Mouse (Mus musculus) naive thymus-derived CD4-positive, alpha-beta T cell, adult 2 months (primary cell): ENCODE results near the gene Sim2.

Source experiments
- DNase-seq: peaks from one replicate; pipeline ENCODE4 v3.0.0-alpha.2; 2011; ENCODE audit warnings: low read depth

The Sim2 gene

GRCm38 (mm10) chr16:94095109-94095822, 10.5 kb downstream of the Sim2 start:
- peak; percentile 62 for DNase-seq

- peak; percentile 44 for DNase-seq
Observed at GRCm38 (mm10) chr16:94096479-94096878, 11.7 kb downstream of the Sim2 start.

- no peak for DNase-seq
Observed at GRCm38 (mm10) chr16:94097724-94098455, 13.2 kb downstream of the Sim2 start.

DNA sequence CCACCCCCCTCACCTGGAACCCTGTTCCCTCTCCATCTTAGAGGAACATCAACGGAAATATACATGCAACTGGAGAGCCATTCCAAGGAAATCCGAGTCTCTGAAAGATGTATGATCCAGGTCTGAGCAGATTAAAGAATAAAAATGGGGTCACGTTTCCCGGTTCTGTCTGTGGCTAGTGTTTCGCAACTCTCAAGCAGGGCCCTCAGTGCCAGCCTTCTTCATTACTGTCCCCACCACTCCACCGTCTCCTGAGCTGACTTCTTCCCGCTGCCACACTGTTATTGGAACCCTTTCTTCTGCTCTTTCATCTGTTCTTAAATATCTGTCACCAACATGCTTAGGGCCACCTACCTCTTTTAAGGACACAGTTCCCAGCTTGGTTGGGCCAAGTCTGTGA, 28.4 kb downstream of the Sim2 start:
- DNase-seq, result no peak

- DNase-seq, result no peak
Observed at GRCm38 (mm10) chr16:94114693-94115092, 30.0 kb downstream of the Sim2 start.

- DNase-seq, result no peak
Observed at GRCm38 (mm10) chr16:94117333-94117732, 32.6 kb downstream of the Sim2 start.

- DNase-seq, result no peak
Observed at GRCm38 (mm10) chr16:94118394-94118793, 33.7 kb downstream of the Sim2 start.

- no peak for DNase-seq
Observed at GRCm38 (mm10) chr16:94122347-94122746, 37.6 kb downstream of the Sim2 start.

GRCm38 (mm10) chr16:94123247-94123646, 38.5 kb downstream of the Sim2 start:
- no peak for DNase-seq

- no peak for DNase-seq
Observed at GRCm38 (mm10) chr16:94125172-94125981, 40.6 kb downstream of the Sim2 start.

DNA sequence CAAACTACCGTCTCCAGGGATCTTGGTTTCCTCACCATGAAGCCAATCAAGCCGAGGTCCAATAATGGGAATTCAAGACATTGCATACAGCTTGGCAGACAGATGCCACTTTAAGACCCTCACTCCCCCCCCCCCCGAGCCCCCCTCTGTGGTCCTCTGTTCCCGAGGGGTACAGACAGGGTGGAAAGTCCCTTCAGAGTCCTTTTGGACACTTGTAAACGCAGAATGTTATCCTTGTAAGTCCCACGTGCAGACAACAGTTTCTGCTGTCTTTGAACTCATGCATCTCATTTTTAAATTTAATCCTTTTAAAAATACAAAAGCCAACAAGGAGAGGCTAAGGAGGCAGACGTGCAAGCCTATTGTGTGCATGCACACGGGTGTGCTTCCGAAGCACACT, 41.5 kb downstream of the Sim2 start:
- no peak for DNase-seq

GRCm38 (mm10) chr16:94128236-94128835, 43.6 kb downstream of the Sim2 start:
- DNase-seq, result no peak

DNA sequence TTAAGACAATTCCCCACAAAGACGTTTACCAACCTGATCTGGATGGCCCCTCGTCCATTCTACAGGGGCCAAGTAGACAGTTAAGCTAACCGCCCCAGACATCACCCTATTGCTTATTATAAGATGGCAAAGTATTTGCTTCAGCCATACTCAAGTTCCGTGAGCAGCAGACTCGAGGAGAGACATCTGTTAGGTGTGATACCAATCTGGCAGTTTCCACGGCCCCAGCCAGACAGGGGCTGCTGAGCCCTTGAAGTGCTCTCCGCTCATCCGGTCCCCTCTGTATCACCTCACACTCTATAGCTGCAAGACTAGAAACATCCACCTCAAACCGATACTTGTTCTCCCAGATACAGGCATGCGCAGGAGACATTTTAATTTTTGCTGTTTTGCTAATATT, 49.5 kb downstream of the Sim2 start:
- no peak for DNase-seq

DNA sequence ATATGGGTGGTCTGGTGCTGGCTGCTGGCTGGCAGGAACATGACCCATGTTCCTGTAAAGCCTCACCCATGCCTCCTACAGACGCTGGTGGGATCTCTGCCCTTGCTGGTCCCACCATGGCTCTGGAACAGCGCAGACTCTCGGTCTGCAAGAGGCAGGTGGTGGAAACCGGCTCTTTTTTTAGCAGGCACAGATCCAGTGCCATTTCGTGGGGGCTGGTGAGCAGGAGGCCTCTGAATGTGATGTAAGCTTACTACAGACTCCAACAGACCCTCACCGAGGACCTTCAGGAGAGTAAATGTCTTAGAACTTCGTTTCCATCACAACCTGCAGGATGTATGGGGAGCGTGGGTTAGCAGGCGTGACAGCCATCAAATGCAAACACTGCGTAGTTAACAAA, 56.0 kb downstream of the Sim2 start:
- no peak for DNase-seq

GRCm38 (mm10) chr16:94143325-94143724, 58.6 kb downstream of the Sim2 start:
- DNase-seq, result no peak

DNA sequence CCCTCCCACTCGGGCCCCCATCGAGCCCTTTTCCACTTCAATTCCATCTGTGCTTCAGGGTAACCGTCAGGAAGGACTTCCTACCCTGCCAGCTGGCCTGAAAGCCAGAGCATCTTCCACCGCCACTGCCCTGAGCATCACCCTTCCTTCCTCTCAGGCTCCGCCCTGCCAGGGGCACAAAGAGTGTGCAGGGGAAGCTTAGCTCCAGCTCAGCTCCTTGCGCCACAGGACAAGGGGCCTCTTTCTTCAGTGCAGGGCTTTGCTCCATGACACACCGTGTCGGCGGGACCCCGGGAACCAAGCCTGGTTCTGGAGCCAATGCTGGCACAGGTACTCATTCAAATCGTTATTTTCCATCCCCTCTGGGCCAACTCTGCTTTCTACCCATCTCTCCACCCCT, 63.4 kb downstream of the Sim2 start:
- DNase-seq, result no peak

- no peak for DNase-seq
Observed at GRCm38 (mm10) chr16:94150125-94151103, 65.7 kb downstream of the Sim2 start.

DNA sequence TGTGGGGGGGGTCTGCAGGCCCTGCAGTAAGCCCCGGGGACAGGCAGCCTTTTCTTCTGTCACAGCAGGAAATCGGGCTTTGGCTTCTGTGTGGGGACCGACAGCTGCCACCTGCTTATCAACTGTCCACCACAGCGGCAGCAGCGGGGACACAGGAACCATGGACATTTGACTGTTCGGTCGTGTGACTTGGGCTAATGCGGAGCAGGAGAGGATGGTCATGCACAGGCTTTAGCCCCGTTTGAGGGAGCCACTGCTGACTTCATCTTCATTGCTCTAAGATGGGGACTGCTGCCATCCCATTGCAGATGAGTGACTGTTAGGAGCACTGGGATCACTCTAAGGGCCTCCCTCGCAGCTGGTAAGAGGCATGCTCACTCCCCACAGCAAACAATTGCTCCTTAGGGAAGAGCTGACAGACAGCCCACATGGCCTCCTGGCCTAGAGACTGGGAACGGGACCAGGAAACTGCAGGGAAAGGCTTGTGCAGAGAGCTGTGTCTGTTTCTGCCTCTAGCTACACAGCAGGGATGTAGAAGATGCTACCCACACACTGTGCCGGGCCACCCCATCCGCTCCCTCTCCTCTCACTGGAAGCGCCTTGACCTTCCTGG, 70.4 kb downstream of the Sim2 start:
- no peak for DNase-seq

GRCm38 (mm10) chr16:94157819-94158218, 73.1 kb downstream of the Sim2 start:
- no peak for DNase-seq

GRCm38 (mm10) chr16:94162000-94162399, 77.3 kb downstream of the Sim2 start:
- DNase-seq, result no peak

DNA sequence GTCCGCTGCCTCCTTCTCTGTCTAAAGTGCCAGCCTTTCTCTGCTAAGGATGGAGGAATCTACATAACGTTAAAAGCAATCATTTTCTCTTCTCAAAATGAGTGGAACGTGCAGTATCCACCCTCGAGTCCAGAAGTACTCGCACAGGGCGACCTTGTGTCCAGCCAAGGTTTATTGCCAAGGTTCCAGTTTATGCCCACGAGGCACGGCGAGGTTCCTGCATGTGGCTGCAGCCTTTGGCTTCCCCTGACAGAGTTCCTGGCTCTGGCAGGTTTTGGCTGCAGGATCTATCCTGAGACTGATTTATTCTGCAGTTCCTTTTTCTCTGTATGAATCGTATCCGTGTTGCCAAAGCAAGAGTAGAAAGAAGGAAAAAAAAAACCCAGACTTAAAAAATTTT, 78.3 kb downstream of the Sim2 start:
- DNase-seq, result no peak
